Mouse (Mus musculus) limb, embryonic 14.5 days (tissue): Measurements from ENCODE around the gene Brcc3. TPM values are rescaled to one million over a fixed set of nuclear protein-coding genes. Genes with fewer than 3 reads are reported as not detected.

Experiments used
- ATAC-seq: fragments of 200-750 bp; cut with Nextera tagmentation; 2 replicates; pipeline ENCODE4 v1.8.0; 2017; ENCODE audit warnings: low read depth, moderate number of reproducible peaks, moderate TSS enrichment; ENCODE audit not compliant: low FRiP score
- DNase-seq: peaks from one replicate; pipeline ENCODE4 v3.0.0-alpha.2; 2015; ENCODE audit warnings: low spot score
- H3K27ac ChIP-seq: fragments of 300-500 bp; sonication (generic); replicated peaks from 2 replicates; pipeline ENCODE4 v1.5.1; 2014; ENCODE audit warnings: low read depth, mild to moderate bottlenecking, low read length, moderate library complexity, mixed read lengths
- H3K27me3 ChIP-seq: fragments of 300-500 bp; sonication (generic); 2 replicates; pipeline ENCODE4 v1.6.1; 2014; ENCODE audit warnings: low read length, mixed read lengths; ENCODE audit not compliant: control insufficient read depth, insufficient read depth
- H3K36me3 ChIP-seq: fragments of 300-500 bp; sonication (generic); 2 replicates; pipeline ENCODE4 v1.6.1; 2014; ENCODE audit warnings: mild to moderate bottlenecking, low read length, moderate library complexity, mixed read lengths; ENCODE audit not compliant: control insufficient read depth, insufficient read depth
- H3K4me1 ChIP-seq: fragments of 300-500 bp; sonication (generic); 2 replicates; pipeline ENCODE4 v1.6.1; 2014; ENCODE audit warnings: antibody characterized with exemption, low read length, mixed read lengths; ENCODE audit not compliant: control insufficient read depth, insufficient read depth
- H3K4me2 ChIP-seq: fragments of 300-500 bp; sonication (generic); replicated peaks from 2 replicates; pipeline ENCODE4 v1.6.1; 2014; ENCODE audit warnings: low read depth, mild to moderate bottlenecking, low read length, moderate library complexity; ENCODE audit not compliant: severe bottlenecking
- H3K4me3 ChIP-seq: fragments of 300-500 bp; sonication (generic); replicated peaks from 2 replicates; pipeline ENCODE4 v1.5.1; 2014; ENCODE audit warnings: low read length
- H3K9ac ChIP-seq: fragments of 300-500 bp; sonication (generic); 2 replicates; pipeline ENCODE4 v1.6.1; 2014; ENCODE audit warnings: mild to moderate bottlenecking, low read depth, low read length, moderate library complexity; ENCODE audit not compliant: severe bottlenecking
- H3K9me3 ChIP-seq: fragments of 300-500 bp; sonication (generic); 2 replicates; pipeline ENCODE4 v1.6.1; 2016; ENCODE audit warnings: low read length; ENCODE audit not compliant: control insufficient read depth
- POLR2A ChIP-seq: fragments of 200-500 bp; IDR thresholded peaks from 2 replicates; pipeline ENCODE4 v1.8.0; 2012; ENCODE audit warnings: inconsistent platforms, mild to moderate bottlenecking, moderate library complexity, borderline replicate concordance; ENCODE audit not compliant: insufficient read depth, insufficient read length; ENCODE audit errors: extremely low read depth
- WGBS: fragments of 180-500 bp; shearing (Covaris S2); extraction: QIAGEN DNeasy Blood & Tissue Kit; methylation state at CpG from one replicate; pipeline ENCODE4 v1.1.7; 2014; 5-methylcytosine and 5-hydroxymethylcytosine counted together
- polyA plus RNA-seq, 2 experiments: library from polyadenylated mRNA; depleted of rRNA in 1 of 2; stranded (reverse) in 1 of 2; unstranded in 1 of 2; fragments of >200 nt; fragmentation: Nextera tagmentation in 1 of 2; extraction: Ambion mirVana in 1 of 2; gene quantifications; 2 replicates each; pipeline versions ENCODE4 v1.2.1 to v1.2.3; 2012 to 2014

The Brcc3 gene
- polyA plus RNA-seq, 2 experiments, result 25.3 to 55.8 TPM

DNA sequence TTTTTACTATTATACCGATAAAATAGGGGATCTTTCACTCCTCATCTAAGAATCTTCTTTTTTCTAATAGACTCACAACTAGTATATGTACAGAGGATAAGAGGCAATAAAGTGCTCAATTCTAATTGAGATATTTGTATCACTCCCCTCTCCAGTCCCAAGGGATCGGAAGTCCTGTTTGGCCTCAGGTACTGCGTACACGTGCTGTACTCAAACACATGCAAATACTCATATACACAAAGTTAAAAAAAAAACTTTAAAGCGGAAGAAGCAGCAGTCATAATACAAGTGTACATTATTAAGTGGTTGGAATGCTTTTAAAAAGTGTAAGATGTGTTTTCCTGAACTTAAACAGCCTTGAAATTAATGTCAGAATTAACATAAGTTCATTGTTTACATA lies 34.7 kb upstream of the Brcc3 start:
- Histone ChIP-seq H3K4me2 (peak overlapping the region; percentile 43), H3K4me1 (no peaks in the 10 kb centered on the region), H3K9ac (peak overlapping the region; percentile 72), H3K27ac (peak overlapping the region; percentile 67; the same call in 1 of the 2 replicates), H3K4me3 (peak overlapping the region; percentile 53), H3K27me3 (no peaks in the 10 kb centered on the region), H3K9me3 (no peaks in the 10 kb centered on the region), H3K36me3 (no peaks in the 10 kb centered on the region)
- TF ChIP-seq POLR2A, result no peak
- no peak for DNase-seq
- WGBS, result 65% methylated on average over 5 of the region's 5 CpGs
- no peak for ATAC-seq

DNA sequence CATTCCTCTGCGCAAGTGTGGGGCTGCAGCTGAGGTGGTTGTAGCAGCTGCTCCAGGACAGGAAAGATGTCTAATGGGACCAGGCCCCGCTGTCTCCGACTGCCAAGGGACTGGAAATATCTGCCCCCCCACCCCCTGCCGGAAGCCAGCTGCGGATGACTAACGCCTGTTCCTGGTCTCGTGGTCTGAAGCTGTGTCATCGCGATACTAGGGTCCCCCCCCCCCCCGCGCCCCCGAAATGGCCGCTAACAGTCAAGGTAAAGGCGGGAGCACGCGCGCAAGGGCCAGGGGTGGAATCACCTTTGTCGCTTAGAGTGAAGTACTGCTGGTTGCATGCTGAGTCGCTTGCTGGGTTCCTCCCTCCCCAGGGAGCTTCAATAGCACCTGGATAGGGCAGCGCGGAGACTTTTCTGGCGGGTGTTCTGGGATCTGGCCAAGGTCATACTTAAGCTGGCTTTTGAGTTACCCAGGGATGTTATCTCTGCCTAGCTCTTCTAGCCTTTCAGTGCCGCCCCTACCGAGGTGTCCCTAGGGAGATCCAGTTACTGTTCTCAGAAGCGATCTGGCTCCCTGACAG lies 34.1 kb upstream of the Brcc3 start, which contains the start of the genes Fundc2 and F8:
Gene Fundc2 (plus strand): TSS at position 205 of the 577 bp plus-strand sequence.
Gene F8 (minus strand): TSS at position 421 of the 577 bp plus-strand sequence.
- ATAC-seq, result peak; percentile 96
- 12% methylated on average over 20 of the region's 25 CpGs for WGBS

DNA sequence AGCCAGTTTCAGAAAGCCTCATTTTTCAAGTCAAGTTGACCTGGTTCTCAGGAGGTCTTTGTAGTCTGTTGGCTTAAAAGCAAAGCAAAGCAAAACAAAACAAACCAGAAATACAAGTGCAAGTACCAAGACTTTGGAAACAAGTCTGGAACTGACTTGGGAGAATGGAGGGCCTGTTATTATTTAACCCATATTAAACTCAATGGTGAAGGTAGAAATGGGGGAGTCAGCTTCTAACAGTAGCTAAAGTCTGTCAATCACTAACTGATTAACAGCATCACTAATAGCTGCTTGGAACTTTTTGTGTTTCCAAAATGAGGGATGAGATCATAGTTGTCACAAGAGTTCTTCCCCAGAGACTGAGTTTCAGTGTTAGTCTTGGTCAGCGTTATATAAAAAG lies 17.0 kb upstream of the Brcc3 start:
- Histone ChIP-seq H3K4me1 (no peaks in the 10 kb centered on the region), H3K9me3 (no peaks in the 10 kb centered on the region), H3K27me3 (no peaks in the 10 kb centered on the region), H3K4me3 (no peak overlapping the region), H3K9ac (no peak overlapping the region), H3K36me3 (peaks cover under 1% of the 10 kb centered on the region; the same call in 1 of the 2 replicates), H3K27ac (no peak overlapping the region), H3K4me2 (no peak overlapping the region)
- WGBS, result 93% methylated on average over 1 of the region's 1 CpGs
- TF ChIP-seq POLR2A, result no peak
- ATAC-seq (no peak), DNase-seq (no peak)

More for the DNA sequence above, 34.1 kb upstream of the Brcc3 start, which contains the start of the genes Fundc2 and F8:
- TF ChIP-seq POLR2A, result 0 out of 2 replicates have a peak, but pooled peaks have one; percentile 22
- H3K9ac ChIP-seq, result peak within 1 kb of the TSS; percentile 72
- H3K27me3 ChIP-seq, result no peaks in the 10 kb centered on the region
- no peaks in the 10 kb centered on the region for H3K4me1 ChIP-seq
- H3K4me2 ChIP-seq, result peak within 1 kb of the TSS; percentile 43
- H3K9me3 ChIP-seq, result no peaks in the 10 kb centered on the region
- peak within 1 kb of the TSS; percentile 67 for H3K27ac ChIP-seq
- H3K36me3 ChIP-seq, result 0 out of 2 replicates have a peak, but pooled peaks cover under 1% of the 10 kb centered on the region
- H3K4me3 ChIP-seq, result peak within 1 kb of the TSS; percentile 53
- DNase-seq, result peak; percentile 80

DNA sequence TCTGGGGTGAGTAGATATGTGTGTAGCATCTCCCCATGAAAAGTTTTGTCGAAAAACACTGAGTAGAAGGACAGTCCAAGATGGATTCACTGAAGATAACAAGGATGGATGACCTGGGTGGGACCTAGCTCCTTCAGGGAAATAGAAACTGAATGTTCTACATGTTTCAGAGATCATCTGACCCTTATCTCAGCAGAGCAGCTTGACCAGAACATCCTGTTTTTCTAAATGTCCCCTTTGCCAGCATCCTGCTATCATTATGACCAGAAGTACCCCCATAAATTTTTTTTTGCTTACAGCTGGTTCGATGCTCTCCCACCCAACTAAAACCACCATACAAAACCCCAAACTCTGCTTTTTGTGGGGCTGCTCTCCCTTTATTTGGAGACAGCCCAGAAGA lies 13.8 kb upstream of the Brcc3 start:
- Histone ChIP-seq H3K4me2 (no peak overlapping the region), H3K4me3 (no peak overlapping the region), H3K36me3 (no peaks in the 10 kb centered on the region), H3K9ac (no peak overlapping the region), H3K27me3 (no peaks in the 10 kb centered on the region), H3K27ac (no peak overlapping the region), H3K4me1 (no peaks in the 10 kb centered on the region), H3K9me3 (no peaks in the 10 kb centered on the region)
- ATAC-seq (no peak), DNase-seq (no peak)
- no peak for TF ChIP-seq POLR2A
- 74% methylated on average over 2 of the region's 2 CpGs for WGBS

DNA sequence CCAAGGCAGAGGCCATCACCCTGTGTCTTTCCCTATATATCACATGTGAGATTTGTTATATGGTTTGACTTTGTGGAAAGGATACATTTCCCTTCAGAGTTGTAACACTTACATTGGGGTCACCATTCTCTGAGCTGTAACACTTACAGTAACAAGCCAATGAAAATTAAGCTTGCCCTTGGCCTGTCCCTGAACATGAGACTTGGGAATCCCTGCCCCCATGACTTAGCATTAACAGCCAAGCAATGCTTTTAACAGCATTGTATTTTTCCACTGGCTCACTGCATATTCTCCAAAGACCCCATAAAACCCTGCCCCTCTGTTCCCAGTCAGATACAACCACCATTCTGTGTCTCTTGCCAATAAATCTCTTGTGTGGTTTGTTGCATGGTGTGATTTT lies 13.1 kb upstream of the Brcc3 start:
- Histone ChIP-seq H3K4me3 (no peak overlapping the region), H3K9ac (no peak overlapping the region), H3K36me3 (no peaks in the 10 kb centered on the region), H3K9me3 (no peaks in the 10 kb centered on the region), H3K4me1 (no peaks in the 10 kb centered on the region), H3K27ac (no peak overlapping the region), H3K4me2 (no peak overlapping the region), H3K27me3 (no peaks in the 10 kb centered on the region)
- no peak for TF ChIP-seq POLR2A
- DNase-seq (no peak), ATAC-seq (no peak; the same call in 1 of the 2 replicates)
